Mouse (Mus musculus): Measurements from ENCODE around the gene Zbtb34. TPM values are rescaled to one million over a fixed set of nuclear protein-coding genes. Genes with fewer than 3 reads are reported as not detected.

Gene Zbtb34
- polyA plus RNA-seq (2017; shearing (Covaris generic)) = 1 to 10 TPM; 2.1 to 2.3 TPM

DNA sequence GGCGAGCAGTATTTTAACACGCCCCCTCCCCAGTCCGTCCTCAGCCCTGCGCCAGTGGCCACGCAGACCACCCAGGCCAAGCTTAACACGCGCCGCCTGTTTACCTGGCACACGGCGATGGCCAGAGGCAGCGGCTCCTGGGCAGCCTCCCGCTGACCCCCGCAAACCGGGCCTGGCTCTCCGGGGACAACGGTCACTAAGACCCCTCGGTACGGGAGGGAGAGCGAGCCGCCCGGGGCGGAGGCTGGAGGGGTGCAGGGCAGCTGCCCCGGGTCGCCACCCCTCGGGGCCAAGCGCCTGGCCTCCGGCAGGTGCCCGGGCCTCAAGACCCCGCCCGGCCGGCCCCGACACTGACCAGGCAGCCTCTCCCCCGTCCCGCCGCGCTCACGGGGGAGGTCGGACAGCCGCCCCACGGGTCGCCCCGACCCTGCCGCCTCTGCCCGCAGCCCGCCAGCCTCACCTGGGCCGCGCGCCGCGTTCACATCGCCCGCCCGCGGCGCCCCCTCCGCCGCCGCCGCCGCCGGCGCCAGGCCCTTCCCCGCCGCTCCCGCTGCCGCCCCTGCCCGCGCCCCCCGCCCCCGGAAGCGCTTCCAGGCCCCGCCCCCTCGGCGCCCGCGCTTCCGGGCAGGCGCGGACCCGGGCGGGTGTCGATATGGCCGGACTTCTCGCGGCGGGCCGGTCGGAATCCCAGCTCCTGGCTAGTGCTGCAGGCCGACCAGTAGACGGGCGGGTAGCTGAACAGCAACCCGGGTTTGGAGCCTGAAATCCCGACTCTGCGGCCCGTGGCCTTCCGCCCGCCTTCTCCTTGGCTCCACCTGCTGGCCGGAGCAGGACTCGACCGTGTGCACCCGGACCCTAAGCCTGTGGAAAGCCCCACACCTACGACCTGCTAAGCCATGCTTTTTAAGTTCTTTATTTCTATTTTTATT lies at the start of gene Zbtb34:
Zbtb34 (minus strand) TSS at position 554 of the 929 bp plus-strand sequence.

GRCm38 (mm10) chr2:33468466-33469097 lies 37.5 kb upstream of the Zbtb34 start, which contains the start of gene Zbtb43:
Gene Zbtb43 (minus strand): TSS chr2:33468559.

GRCm38 (mm10) chr2:33370777-33371647 lies 60.1 kb downstream of the Zbtb34 start, which contains the start of gene Ralgps1:
Gene Ralgps1 (minus strand): TSS chr2:33371486.

Other genes starting within 250 kb of the Zbtb34 start
- 10 to 100 TPM; 19.5 to 38.0 TPM for gene Angptl2, start 215.3 kb downstream of the Zbtb34 start, polyA plus RNA-seq (2017; shearing (Covaris generic))
- 1 to 10 TPM; 7.5 to 9.8 TPM for gene Ralgps1, start 59.8 kb downstream of the Zbtb34 start, polyA plus RNA-seq (2017; shearing (Covaris generic))
- gene Zbtb43, start 37.2 kb upstream of the Zbtb34 start, polyA plus RNA-seq (2017; shearing (Covaris generic)) = 10 to 100 TPM; 18.2 to 22.0 TPM
- gene Lmx1b, start 209.2 kb upstream of the Zbtb34 start, polyA plus RNA-seq (2017; shearing (Covaris generic)) = not detected